Mouse (Mus musculus) liver, embryonic 14.5 days (tissue): Measurements from ENCODE around the gene Sstr3. TPM values are rescaled to one million over a fixed set of nuclear protein-coding genes. Genes with fewer than 3 reads are reported as not detected.
A peak's percentile ranks its signal among the peaks of the same experiment; 100 is the strongest.

Source experiments
- ATAC-seq: fragments of 200-750 bp; cut with Nextera tagmentation; 2 replicates; pipeline ENCODE4 v1.8.0; 2017; ENCODE audit warnings: moderate number of reproducible peaks, mild to moderate bottlenecking, moderate library complexity; ENCODE audit not compliant: insufficient read depth
- DNase-seq, 3 experiments: peaks; one replicate each; pipeline ENCODE4 v3.0.0-alpha.2; 2012 to 2013; ENCODE audit warnings: low read depth in 3 of 3, low spot score in 3 of 3
- H3K27ac ChIP-seq: fragments of 300-500 bp; sonication (generic); 2 replicates; pipeline ENCODE4 v1.5.1; 2014; ENCODE audit warnings: moderate library complexity, mild to moderate bottlenecking, control low read depth, inconsistent platforms
- H3K27me3 ChIP-seq: fragments of 300-500 bp; sonication (generic); 2 replicates; pipeline ENCODE4 v1.6.1; 2014; ENCODE audit warnings: mild to moderate bottlenecking, low read length, moderate library complexity; ENCODE audit not compliant: control insufficient read depth, insufficient read depth
- H3K36me3 ChIP-seq: fragments of 300-500 bp; sonication (generic); replicated peaks from 2 replicates; pipeline ENCODE4 v1.6.1; 2014; ENCODE audit warnings: low read depth; ENCODE audit not compliant: control insufficient read depth, insufficient read depth
- H3K4me1 ChIP-seq, 2 experiments: fragments of 200-500 bp in 1 of 2; fragments of 300-500 bp in 1 of 2; sonication (generic) in 1 of 2; replicated peaks; 2 replicates each; pipeline ENCODE4 v1.6.1; 2012 to 2014; ENCODE audit warnings: antibody characterized with exemption in 1 of 2, inconsistent platforms in 1 of 2, low read length in 1 of 2; ENCODE audit not compliant: control insufficient read depth in 2 of 2, insufficient read depth in 2 of 2
- H3K4me2 ChIP-seq: fragments of 300-500 bp; sonication (generic); 2 replicates; pipeline ENCODE4 v1.6.1; 2014; ENCODE audit warnings: low read depth, mild to moderate bottlenecking, control low read depth, moderate library complexity
- H3K4me3 ChIP-seq, 2 experiments: fragments of 200-500 bp in 1 of 2; fragments of 300-500 bp in 1 of 2; sonication (generic) in 1 of 2; 2 replicates each; pipeline ENCODE4 v1.5.1; 2012 to 2014; ENCODE audit warnings: low read depth in 2 of 2, low read length in 2 of 2, mild to moderate bottlenecking in 2 of 2, control low read depth in 1 of 2, inconsistent platforms in 1 of 2, moderate library complexity in 1 of 2; ENCODE audit not compliant: insufficient read depth in 1 of 2
- H3K9ac ChIP-seq: fragments of 300-500 bp; sonication (generic); replicated peaks from 2 replicates; pipeline ENCODE4 v1.6.1; 2014; ENCODE audit warnings: mild to moderate bottlenecking, control low read depth, moderate library complexity
- H3K9me3 ChIP-seq: fragments of 300-500 bp; sonication (generic); 2 replicates; pipeline ENCODE4 v1.6.1; 2016; ENCODE audit warnings: low read length, mixed read lengths; ENCODE audit not compliant: control insufficient read depth
- CTCF ChIP-seq: IDR thresholded peaks from 2 replicates; pipeline ENCODE4 v1.5.1; 2016; ENCODE audit warnings: antibody characterized with exemption, low read depth, control low read depth
- EP300 ChIP-seq: IDR thresholded peaks from 2 replicates; pipeline ENCODE4 v1.6.1; 2016; ENCODE audit warnings: antibody characterized with exemption, low read depth
- WGBS: fragments of 180-500 bp; shearing (Covaris S2); extraction: QIAGEN DNeasy Blood & Tissue Kit; methylation state at CpG from one replicate; pipeline ENCODE4 v1.1.7; 2014; ENCODE audit not compliant: insufficient replicate concordance; 5-methylcytosine and 5-hydroxymethylcytosine counted together
- polyA plus RNA-seq, 2 experiments: library from polyadenylated mRNA; depleted of rRNA in 1 of 2; stranded (reverse) in 1 of 2; unstranded in 1 of 2; fragments of >200 nt; fragmentation: Nextera tagmentation in 1 of 2; extraction: Ambion mirVana in 1 of 2; gene quantifications; 2 replicates each; pipeline versions ENCODE4 v1.2.1 to v1.2.3; 2012 to 2014

The Sstr3 gene
- polyA plus RNA-seq, 2 experiments, result 0.01 to 0.03 TPM

DNA sequence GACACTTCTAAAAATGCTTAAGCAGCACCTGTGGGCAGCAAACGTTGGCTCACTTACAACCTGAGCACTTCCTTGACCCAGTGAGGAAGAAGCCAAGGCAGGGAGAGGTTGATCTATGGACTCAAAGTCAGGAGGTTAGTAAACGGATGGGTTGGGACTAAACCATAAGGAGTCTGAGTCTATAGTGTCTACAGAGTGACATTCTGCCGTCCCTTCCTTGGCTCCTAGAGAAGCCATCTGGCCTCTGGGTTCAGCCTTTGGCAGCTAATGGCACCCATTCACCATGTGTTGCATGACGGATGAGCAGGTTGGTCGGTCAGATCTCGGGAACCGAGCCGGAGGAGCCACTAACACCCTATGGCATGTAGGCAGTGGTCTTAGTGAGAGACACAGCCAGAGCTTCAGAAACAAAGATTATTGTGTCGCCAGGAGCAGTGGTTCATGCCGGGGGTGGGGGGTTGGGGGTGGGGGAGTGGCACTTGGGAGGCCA, 11.1 kb downstream of the Sstr3 start:
- DNase-seq (no peak), ATAC-seq (no peak)
- Histone ChIP-seq H3K27ac (no peak overlapping the region), H3K9ac (no peak overlapping the region), H3K27me3 (no peaks in the 10 kb centered on the region; the same call in 1 of the 2 replicates), H3K4me2 (no peak overlapping the region), H3K9me3 (no peaks in the 10 kb centered on the region), H3K4me1 (peaks cover 0 to 10% of the 10 kb centered on the region in 2 experiments; a peak in 2 of 4 replicates), H3K4me3 (no peak overlapping the region), H3K36me3 (no peaks in the 10 kb centered on the region)
- no peak for TF ChIP-seq EP300
- TF ChIP-seq CTCF, result no peak
- WGBS, result 56% methylated on average over 10 of the region's 10 CpGs

DNA sequence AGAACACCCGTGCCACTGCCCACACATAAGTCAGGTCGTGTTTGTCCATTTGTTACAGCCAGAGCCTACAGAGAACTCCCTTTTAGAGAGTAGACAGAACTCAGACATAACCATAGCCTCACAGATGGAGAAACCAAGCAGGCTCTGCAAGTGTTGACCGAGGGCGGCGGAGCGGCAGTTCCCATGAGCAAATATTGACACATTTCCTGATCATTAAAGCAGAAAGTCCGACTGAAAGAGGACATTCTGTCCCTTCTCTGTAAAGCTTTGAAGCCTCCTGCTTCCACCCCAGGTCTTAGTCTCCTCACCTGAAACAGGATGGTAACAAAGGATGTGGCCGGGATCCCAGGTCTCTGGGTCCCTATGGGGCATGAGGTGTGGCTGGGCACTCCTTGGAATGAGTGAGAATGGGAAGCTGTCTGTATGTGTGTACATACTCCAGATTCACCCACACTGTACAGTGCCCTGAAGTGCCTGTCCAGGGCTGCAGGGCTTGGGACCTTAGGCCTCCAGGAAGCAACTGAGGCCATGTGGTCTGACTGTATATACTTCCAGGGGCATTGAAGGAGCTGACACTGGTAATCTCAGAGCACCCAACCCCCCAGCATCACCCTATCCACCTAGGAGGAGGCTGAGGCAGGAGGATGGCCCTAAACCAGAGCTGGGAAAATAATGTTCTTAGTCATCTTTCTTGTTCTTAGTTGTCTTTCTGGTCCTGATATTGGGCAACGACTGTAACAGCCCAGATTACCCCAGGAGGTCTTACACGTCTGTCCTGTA, 11.7 kb downstream of the Sstr3 start:
- Histone ChIP-seq H3K27ac (peak overlapping the region; percentile 18; the same call in 1 of the 2 replicates), H3K9me3 (no peaks in the 10 kb centered on the region), H3K4me3 (no peak overlapping the region), H3K4me2 (peak overlapping the region; percentile 17), H3K36me3 (no peaks in the 10 kb centered on the region), H3K27me3 (no peaks in the 10 kb centered on the region; the same call in 1 of the 2 replicates), H3K4me1 (peaks cover 0 to 10% of the 10 kb centered on the region in 2 experiments; a peak in 2 of 4 replicates), H3K9ac (no peak overlapping the region)
- DNase-seq (peak in 1 of 3 experiments; percentile 24), ATAC-seq (peak; percentile 23; the same call in 1 of the 2 replicates)
- no peak for TF ChIP-seq CTCF
- TF ChIP-seq EP300, result no peak
- 56% methylated on average over 10 of the region's 10 CpGs for WGBS

DNA sequence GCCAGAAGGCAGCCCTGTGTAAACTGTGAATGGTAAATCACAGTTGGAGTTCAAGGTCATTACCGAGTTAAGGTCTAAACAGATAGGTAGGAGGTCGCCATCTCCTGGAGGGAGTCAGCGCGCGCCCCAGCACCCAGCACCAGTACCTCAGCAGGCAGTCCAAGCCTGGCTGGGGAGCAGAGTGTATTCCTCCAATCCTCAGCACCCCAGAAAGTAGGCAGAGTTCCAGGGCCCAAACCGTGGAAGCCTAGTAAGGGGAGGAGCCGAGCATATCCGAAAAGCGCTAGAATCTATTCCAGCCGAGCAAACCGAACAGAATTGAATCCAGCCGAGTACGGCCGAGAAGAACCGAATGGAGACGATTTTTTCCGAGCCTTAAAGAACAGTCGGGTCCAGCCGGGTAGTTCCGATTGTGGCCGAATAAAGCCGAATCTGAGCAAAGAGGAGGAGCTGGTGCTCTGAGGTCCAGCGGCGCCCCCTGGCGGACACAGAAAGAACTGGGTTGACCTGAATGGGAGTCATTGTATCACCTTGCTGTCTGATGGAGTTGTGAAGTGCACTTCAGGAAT, 12.5 kb downstream of the Sstr3 start:
- H3K9ac ChIP-seq, result no peak overlapping the region
- 1% methylated on average over 25 of the region's 25 CpGs for WGBS
- ATAC-seq (peak; percentile 65), DNase-seq (peak; percentile 68 to 73 (median 68))
- TF ChIP-seq EP300 (no peak), CTCF (peak; percentile 96)
- no peaks in the 10 kb centered on the region for H3K9me3 ChIP-seq
- no peaks in the 10 kb centered on the region for H3K36me3 ChIP-seq
- no peak overlapping the region for H3K27ac ChIP-seq
- peaks cover 0 to 10% of the 10 kb centered on the region in 2 experiments; a peak in 2 of 4 replicates for H3K4me1 ChIP-seq
- peak overlapping the region in 1 of 2 experiments; percentile 31; a peak in 1 of 4 replicates for H3K4me3 ChIP-seq
- no peaks in the 10 kb centered on the region; the same call in 1 of the 2 replicates for H3K27me3 ChIP-seq
- peak overlapping the region; percentile 21 for H3K4me2 ChIP-seq

DNA sequence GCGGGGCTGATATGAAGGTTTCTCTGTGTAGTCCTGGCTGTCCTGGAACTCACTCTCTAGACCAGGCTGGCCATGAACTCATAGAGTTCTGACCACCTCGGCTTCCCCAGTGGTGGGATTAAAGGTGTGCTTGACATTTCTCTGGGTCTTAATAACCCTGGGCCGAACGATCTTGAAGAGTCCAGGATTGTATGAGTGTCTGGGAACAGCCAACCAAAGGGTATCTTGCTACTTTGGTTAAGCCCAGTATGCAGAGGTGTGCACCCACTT, 13.1 kb downstream of the Sstr3 start:
- no peak overlapping the region for H3K9ac ChIP-seq
- no peak overlapping the region for H3K4me3 ChIP-seq
- DNase-seq (no peak), ATAC-seq (no peak)
- 66% methylated on average over 4 of the region's 4 CpGs for WGBS
- no peaks in the 10 kb centered on the region; the same call in 1 of the 2 replicates for H3K27me3 ChIP-seq
- TF ChIP-seq EP300, result no peak
- no peak for TF ChIP-seq CTCF
- H3K27ac ChIP-seq, result no peak overlapping the region
- peaks cover 0 to 8% of the 10 kb centered on the region in 2 experiments; a peak in 2 of 4 replicates for H3K4me1 ChIP-seq
- no peaks in the 10 kb centered on the region for H3K36me3 ChIP-seq
- H3K4me2 ChIP-seq, result peak overlapping the region; percentile 21
- no peaks in the 10 kb centered on the region for H3K9me3 ChIP-seq
